Mouse (Mus musculus): ENCODE results near the gene Frzb. TPM values are rescaled to one million over a fixed set of nuclear protein-coding genes. Genes with fewer than 3 reads are reported as not detected.

Gene Frzb
- polyA plus RNA-seq, 1 experiment from 2014 or later: 3.2 TPM

DNA sequence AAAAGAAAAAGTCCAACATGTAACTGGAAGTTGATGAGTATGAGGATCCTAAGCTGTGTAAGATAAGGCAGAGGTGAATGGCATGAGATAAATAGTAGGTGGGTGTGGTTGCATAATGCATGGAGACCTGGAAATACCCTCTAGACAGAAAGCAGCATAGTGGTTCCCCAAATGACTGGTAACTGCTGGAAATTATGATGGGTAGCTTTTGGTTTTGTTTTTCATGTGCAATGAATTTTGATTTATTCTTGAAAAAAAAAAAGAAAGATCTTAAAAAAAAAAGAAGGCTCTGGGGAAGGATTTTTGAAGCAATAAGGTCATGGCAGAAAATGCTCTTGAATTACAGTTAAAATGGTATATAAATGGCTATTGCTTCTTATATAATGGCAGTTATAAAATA lies 72.5 kb downstream of the Frzb start:
- no peaks in the 10 kb centered on the region for H3K4me1 ChIP-seq (replicated peaks)
- H3K9ac ChIP-seq (replicated peaks): no peak overlapping the region
- H3K4me3 ChIP-seq (replicated peaks): no peak overlapping the region
- H3K27ac ChIP-seq: no peak overlapping the region
- no peaks in the 10 kb centered on the region for H3K36me3 ChIP-seq
- H3K9me3 ChIP-seq: 0 out of 2 replicates have a peak, but pooled peaks cover 2% of the 10 kb centered on the region
- ATAC-seq: no peak
- H3K4me2 ChIP-seq (replicated peaks): no peak overlapping the region
- H3K27me3 ChIP-seq: no peaks in the 10 kb centered on the region

DNA sequence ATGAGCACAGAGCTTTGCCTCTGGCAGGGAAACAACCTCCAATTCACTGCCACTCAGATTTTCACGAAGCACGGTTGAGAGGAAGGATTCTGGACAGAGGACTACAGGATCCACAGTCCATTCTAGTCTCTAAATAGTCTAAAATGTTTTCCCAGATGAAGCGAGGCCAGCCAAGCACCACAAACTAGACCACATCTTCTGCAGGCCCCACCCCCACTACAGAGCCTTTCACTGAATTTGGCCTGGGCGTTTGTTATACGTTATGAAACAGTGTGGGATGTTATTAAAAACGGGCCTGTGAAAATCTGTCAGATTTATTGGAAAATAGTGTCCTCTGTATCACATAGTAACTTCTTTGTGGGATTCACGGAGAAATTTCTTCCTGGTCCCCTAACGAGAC lies 76.0 kb downstream of the Frzb start:
- no peaks in the 10 kb centered on the region for H3K9me3 ChIP-seq
- H3K9ac ChIP-seq (replicated peaks): no peak overlapping the region
- no peak for ATAC-seq
- no peak overlapping the region for H3K4me2 ChIP-seq (replicated peaks)
- no peaks in the 10 kb centered on the region for H3K27me3 ChIP-seq
- no peak overlapping the region for H3K4me3 ChIP-seq (replicated peaks)
- WGBS: 90% methylated on average over 8 of the region's 8 CpGs
- no peak overlapping the region for H3K27ac ChIP-seq
- H3K4me1 ChIP-seq (replicated peaks): no peaks in the 10 kb centered on the region
- no peaks in the 10 kb centered on the region for H3K36me3 ChIP-seq

Other genes with a start within 250 kb of the Frzb start
- gene Prdx6b, start 155.2 kb downstream of the Frzb start, polyA plus RNA-seq (2015; fragmentation: Nextera tagmentation; extraction: Ambion mirVana): not detected in 2 replicates
- gene Dnajc10, start 132.2 kb downstream of the Frzb start, polyA plus RNA-seq (2015; fragmentation: Nextera tagmentation; extraction: Ambion mirVana): 65.0 and 68.5 TPM in 2 replicates
- gene Nckap1, start 133.8 kb upstream of the Frzb start, polyA plus RNA-seq (2015; fragmentation: Nextera tagmentation; extraction: Ambion mirVana): 68.0 and 78.9 TPM in 2 replicates
- 17.3 and 17.4 TPM in 2 replicates for gene Dusp19, start 169.4 kb upstream of the Frzb start, polyA plus RNA-seq (2015; fragmentation: Nextera tagmentation; extraction: Ambion mirVana)
- gene Nup35, start 169.6 kb upstream of the Frzb start, polyA plus RNA-seq (2015; fragmentation: Nextera tagmentation; extraction: Ambion mirVana): 57.5 and 60.5 TPM in 2 replicates